In the genomic region with DNA sequence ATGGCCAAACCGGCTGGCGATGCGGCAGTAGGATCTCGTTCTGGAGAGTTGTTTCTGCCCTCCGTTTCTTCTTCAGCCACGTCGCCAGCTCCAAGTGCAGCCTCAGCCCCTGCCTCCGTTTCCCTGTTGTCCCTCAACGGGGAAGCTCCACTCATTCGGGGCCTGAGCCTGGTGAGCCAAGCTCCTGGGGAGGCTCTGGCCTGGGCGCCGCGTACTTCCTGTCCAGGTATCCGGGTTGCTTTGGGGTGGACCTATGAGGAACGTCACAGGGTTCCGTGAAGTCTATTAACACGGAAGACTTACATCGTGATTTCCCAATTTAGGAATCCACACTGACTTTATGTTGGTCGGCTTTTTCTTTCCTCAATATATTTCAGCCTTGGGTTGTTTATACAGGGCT, we compare ENCODE assay signal across 7 mouse cellular contexts. TPM values are rescaled to one million over a fixed set of nuclear protein-coding genes. Genes with fewer than 3 reads are reported as not detected.
DNase-seq lines count a peak whose midpoint lies in the region; ATAC-seq lines count a peak whose summit lies in the region.

No protein-coding gene starts in this region.

- peak; percentile 7 for ATAC-seq in CD4-positive, CD25-positive, alpha-beta regulatory T cell, adult 4 months
- no peak for ATAC-seq in embryonic facial prominence, embryonic 12.5 days (ENCODE audit: insufficient number of reproducible peaks, insufficient read depth, low FRiP score, low TSS enrichment)
- ATAC-seq in hematopoietic stem cell, adult 5-6 weeks (replicated peaks in 1 of 2; ENCODE audit: insufficient read depth in 1 of 2, low FRiP score in 2 of 2, low TSS enrichment in 1 of 2, low read depth in 1 of 2, poor library complexity in 2 of 2, severe bottlenecking in 2 of 2) = peak; percentile 30 to 58; a peak in 3 of 4 replicates
- no peak for ATAC-seq in limb, embryonic 13.5 days (ENCODE audit: low FRiP score, low read depth)
- no peak for ATAC-seq in midbrain, embryonic 11.5 days (ENCODE audit: low FRiP score)

- peak overlapping the region; percentile 65 for H3K4me3 ChIP-seq in embryonic facial prominence, embryonic 12.5 days
- peak overlapping the region; percentile 80 for H3K4me3 ChIP-seq in limb, embryonic 13.5 days
- H3K4me3 ChIP-seq in midbrain, embryonic 11.5 days (ENCODE audit: low read depth, low read length) = peak overlapping the region; percentile 61

- peak overlapping the region; percentile 78 for H3K9ac ChIP-seq in embryonic facial prominence, embryonic 12.5 days
- H3K9ac ChIP-seq in limb, embryonic 13.5 days = peak overlapping the region; percentile 90
- H3K9ac ChIP-seq in midbrain, embryonic 11.5 days (ENCODE audit: low read length) = peak overlapping the region; percentile 86

- WGBS in embryonic facial prominence, embryonic 12.5 days = under 1% methylated on average over 19 of the region's 19 CpGs
- under 1% methylated on average over 19 of the region's 19 CpGs for WGBS in limb, embryonic 13.5 days
- under 1% methylated on average over 19 of the region's 19 CpGs for WGBS in midbrain, embryonic 11.5 days

- peak; percentile 87 for DNase-seq in A20 (ENCODE audit: low read depth, low spot score)
- DNase-seq in midbrain, embryonic 11.5 days (ENCODE audit: low spot score, missing footprints) = peak; percentile 85
- peak; percentile 19 to 54 for DNase-seq in urinary bladder, postnatal 36 days (ENCODE audit: low spot score in 2 of 2)

- H3K4me1 ChIP-seq in embryonic facial prominence, embryonic 12.5 days = peaks cover 17% of the 10 kb centered on the region
- peaks cover 22% of the 10 kb centered on the region for H3K4me1 ChIP-seq in limb, embryonic 13.5 days
- H3K4me1 ChIP-seq in midbrain, embryonic 11.5 days (ENCODE audit: control insufficient read depth, insufficient read depth, low read length) = peaks cover 15% of the 10 kb centered on the region; the same call in 1 of the 2 replicates

- H3K9me3 ChIP-seq in embryonic facial prominence, embryonic 12.5 days = no peaks in the 10 kb centered on the region
- H3K9me3 ChIP-seq in limb, embryonic 13.5 days = no peaks in the 10 kb centered on the region
- H3K9me3 ChIP-seq in midbrain, embryonic 11.5 days (ENCODE audit: control insufficient read depth, low read length) = no peaks in the 10 kb centered on the region

- H3K4me2 ChIP-seq in embryonic facial prominence, embryonic 12.5 days (replicated peaks) = peak overlapping the region; percentile 80
- peak overlapping the region; percentile 95 for H3K4me2 ChIP-seq in limb, embryonic 13.5 days (replicated peaks)
- peak overlapping the region; percentile 99 for H3K4me2 ChIP-seq in midbrain, embryonic 11.5 days

- peaks cover 22% of the 10 kb centered on the region for H3K36me3 ChIP-seq in embryonic facial prominence, embryonic 12.5 days
- peaks cover 37% of the 10 kb centered on the region for H3K36me3 ChIP-seq in limb, embryonic 13.5 days
- H3K36me3 ChIP-seq in midbrain, embryonic 11.5 days (ENCODE audit: control insufficient read depth, insufficient read depth, low read length) = peaks cover 8% of the 10 kb centered on the region

- peak overlapping the region; percentile 88 for H3K27ac ChIP-seq in embryonic facial prominence, embryonic 12.5 days
- H3K27ac ChIP-seq in limb, embryonic 13.5 days = peak overlapping the region; percentile 93
- H3K27ac ChIP-seq in midbrain, embryonic 11.5 days (ENCODE audit: low read depth, low read length) = peak overlapping the region; percentile 44; the same call in 1 of the 2 replicates

- no peaks in the 10 kb centered on the region for H3K27me3 ChIP-seq in embryonic facial prominence, embryonic 12.5 days
- H3K27me3 ChIP-seq in limb, embryonic 13.5 days = no peaks in the 10 kb centered on the region
- no peaks in the 10 kb centered on the region for H3K27me3 ChIP-seq in midbrain, embryonic 11.5 days (ENCODE audit: control insufficient read depth, insufficient read depth, low read length)

RNA-seq across cellular contexts. Expression of a gene that starts 0.5 kb away (rescaled TPM):
- 10 to 100 TPM; 10.1 to 12.4 TPM for polyA plus RNA-seq in CD4-positive, CD25-positive, alpha-beta regulatory T cell, adult 4 months (2017; shearing (Covaris generic))
- 29.0 and 32.5 TPM in 2 replicates for polyA plus RNA-seq in embryonic facial prominence, embryonic 12.5 days (2016; fragmentation: Nextera tagmentation; extraction: Ambion mirVana)
- total RNA-seq in hematopoietic stem cell, adult 5-6 weeks (2017) = 7.5 and 11.1 TPM in 2 replicates
- polyA plus RNA-seq in limb, embryonic 13.5 days (2015; fragmentation: Nextera tagmentation; extraction: Ambion mirVana) = 32.7 and 33.7 TPM in 2 replicates
- polyA plus RNA-seq in midbrain, embryonic 11.5 days (2014; fragmentation: Nextera tagmentation; extraction: Ambion mirVana) = 17.3 and 18.8 TPM in 2 replicates

RNA-seq across cellular contexts. Expression of a gene that starts 0.5 kb away (rescaled TPM):
- 10 to 100 TPM; 24.5 to 49.2 TPM for polyA plus RNA-seq in CD4-positive, CD25-positive, alpha-beta regulatory T cell, adult 4 months (2017; shearing (Covaris generic))
- 27.6 and 31.5 TPM in 2 replicates for polyA plus RNA-seq in embryonic facial prominence, embryonic 12.5 days (2016; fragmentation: Nextera tagmentation; extraction: Ambion mirVana)
- total RNA-seq in hematopoietic stem cell, adult 5-6 weeks (2017) = 33.5 and 34.6 TPM in 2 replicates
- 28.0 and 28.9 TPM in 2 replicates for polyA plus RNA-seq in limb, embryonic 13.5 days (2015; fragmentation: Nextera tagmentation; extraction: Ambion mirVana)
- polyA plus RNA-seq in midbrain, embryonic 11.5 days (2014; fragmentation: Nextera tagmentation; extraction: Ambion mirVana) = 14.3 and 14.4 TPM in 2 replicates

RNA-seq across cellular contexts. Expression of a gene that starts 12.3 kb away (rescaled TPM):
- 1 to 10 TPM in 1 of 2 experiments, under 1 TPM in 1; 0.97 to 6.9 TPM for polyA plus RNA-seq in CD4-positive, CD25-positive, alpha-beta regulatory T cell, adult 4 months (2017; shearing (Covaris generic))
- polyA plus RNA-seq in embryonic facial prominence, embryonic 12.5 days (2016; fragmentation: Nextera tagmentation; extraction: Ambion mirVana) = 30.8 and 35.7 TPM in 2 replicates
- total RNA-seq in hematopoietic stem cell, adult 5-6 weeks (2017) = 3.4 and 6.2 TPM in 2 replicates
- polyA plus RNA-seq in limb, embryonic 13.5 days (2015; fragmentation: Nextera tagmentation; extraction: Ambion mirVana) = 39.5 and 40.9 TPM in 2 replicates
- polyA plus RNA-seq in midbrain, embryonic 11.5 days (2014; fragmentation: Nextera tagmentation; extraction: Ambion mirVana) = 25.3 and 29.2 TPM in 2 replicates

RNA-seq across cellular contexts. Expression of a gene that starts 18.2 kb away (rescaled TPM):
- polyA plus RNA-seq in CD4-positive, CD25-positive, alpha-beta regulatory T cell, adult 4 months (2017; shearing (Covaris generic)) = 10 to 100 TPM in 1 of 2 experiments, 1 to 10 TPM in 1; 8.0 to 19.2 TPM
- polyA plus RNA-seq in embryonic facial prominence, embryonic 12.5 days (2016; fragmentation: Nextera tagmentation; extraction: Ambion mirVana) = 21.6 and 21.7 TPM in 2 replicates
- 13.3 and 23.6 TPM in 2 replicates for total RNA-seq in hematopoietic stem cell, adult 5-6 weeks (2017)
- 20.4 and 23.5 TPM in 2 replicates for polyA plus RNA-seq in limb, embryonic 13.5 days (2015; fragmentation: Nextera tagmentation; extraction: Ambion mirVana)
- 18.3 and 19.4 TPM in 2 replicates for polyA plus RNA-seq in midbrain, embryonic 11.5 days (2014; fragmentation: Nextera tagmentation; extraction: Ambion mirVana)

RNA-seq across cellular contexts. Expression of a gene that starts 18.2 kb away (rescaled TPM):
- polyA plus RNA-seq in CD4-positive, CD25-positive, alpha-beta regulatory T cell, adult 4 months (2017; shearing (Covaris generic)) = 10 to 100 TPM; 56.9 to 62.7 TPM
- polyA plus RNA-seq in embryonic facial prominence, embryonic 12.5 days (2016; fragmentation: Nextera tagmentation; extraction: Ambion mirVana) = 132 and 138 TPM in 2 replicates
- 79.1 and 86.0 TPM in 2 replicates for total RNA-seq in hematopoietic stem cell, adult 5-6 weeks (2017)
- 138 and 148 TPM in 2 replicates for polyA plus RNA-seq in limb, embryonic 13.5 days (2015; fragmentation: Nextera tagmentation; extraction: Ambion mirVana)
- 110 and 116 TPM in 2 replicates for polyA plus RNA-seq in midbrain, embryonic 11.5 days (2014; fragmentation: Nextera tagmentation; extraction: Ambion mirVana)

Comparison
In these comparisons a context has a peak if more than half of its experiments do, and no peak if none do; other contexts are left out.
1. DNase-seq: peak in every context shown above with its lines; median percentile 87 in A20; 85 in midbrain, embryonic 11.5 days; 36 in urinary bladder, postnatal 36 days.
2. ATAC-seq: peak in CD4-positive, CD25-positive, alpha-beta regulatory T cell, adult 4 months (single experiment) and hematopoietic stem cell, adult 5-6 weeks (2 of 2); none in embryonic facial prominence, embryonic 12.5 days (single experiment), limb, embryonic 13.5 days (single experiment) and midbrain, embryonic 11.5 days (single experiment).
3. Peak in every context shown above with its lines, with median percentiles within 50 percentile points of each other: H3K27ac ChIP-seq, H3K4me2 ChIP-seq, H3K4me3 ChIP-seq and H3K9ac ChIP-seq.